Mouse (Mus musculus) cerebellum, adult 9-11 months (tissue): ENCODE results near the gene Nupr1.

Source experiments
- DNase-seq: peaks from one replicate; pipeline ENCODE4 v3.0.0; 2022

Nupr1 gene

GRCm38 (mm10) chr7:126630824-126631518 lies at the start of gene Nupr1:
Gene Nupr1, minus strand, starts transcription at chr7:126630861.
- no peak for DNase-seq

GRCm38 (mm10) chr7:126679683-126680082 lies 49.0 kb upstream of the Nupr1 start:
- no peak for DNase-seq

GRCm38 (mm10) chr7:126678545-126679341 lies 48.1 kb upstream of the Nupr1 start:
- no peak for DNase-seq

GRCm38 (mm10) chr7:126676631-126677220 lies 46.1 kb upstream of the Nupr1 start:
- no peak for DNase-seq

GRCm38 (mm10) chr7:126676207-126676606 lies 45.5 kb upstream of the Nupr1 start, which contains the start of gene Sult1a1:
Gene Sult1a1, minus strand, starts transcription at chr7:126676432.
- no peak for DNase-seq

- no peak for DNase-seq
These were observed 44.4 kb upstream of the Nupr1 start for GRCm38 (mm10) chr7:126675104-126675503.

GRCm38 (mm10) chr7:126672111-126672510 lies 41.5 kb upstream of the Nupr1 start:
- DNase-seq: no peak

GRCm38 (mm10) chr7:126670152-126670551 lies 39.5 kb upstream of the Nupr1 start:
- no peak for DNase-seq

GRCm38 (mm10) chr7:126668452-126668851 lies 37.8 kb upstream of the Nupr1 start:
- DNase-seq: no peak

- DNase-seq: no peak
These were observed 36.9 kb upstream of the Nupr1 start for GRCm38 (mm10) chr7:126667495-126668090.

- DNase-seq: no peak
These were observed 34.6 kb upstream of the Nupr1 start for GRCm38 (mm10) chr7:126665269-126665668.

- DNase-seq: no peak
These were observed 33.0 kb upstream of the Nupr1 start for GRCm38 (mm10) chr7:126663646-126664045.

GRCm38 (mm10) chr7:126659771-126660170 lies 29.1 kb upstream of the Nupr1 start:
- DNase-seq: no peak

- DNase-seq: no peak
These were observed 26.9 kb upstream of the Nupr1 start for GRCm38 (mm10) chr7:126657522-126657921.

GRCm38 (mm10) chr7:126655695-126656094 lies 25.0 kb upstream of the Nupr1 start:
- no peak for DNase-seq

- DNase-seq: no peak
These were observed 23.3 kb upstream of the Nupr1 start for GRCm38 (mm10) chr7:126653991-126654390.

- DNase-seq: no peak
These were observed 20.2 kb upstream of the Nupr1 start for GRCm38 (mm10) chr7:126650852-126651251.

- peak; percentile 93 for DNase-seq
These were observed 18.8 kb upstream of the Nupr1 start, which contains the start of gene Sgf29 for GRCm38 (mm10) chr7:126649231-126650051. Gene Sgf29, plus strand, starts transcription at chr7:126649309.

- peak; percentile 48 for DNase-seq
These were observed 17.8 kb upstream of the Nupr1 start for GRCm38 (mm10) chr7:126648486-126648885.

GRCm38 (mm10) chr7:126645708-126646107 lies 15.0 kb upstream of the Nupr1 start:
- DNase-seq: no peak

- no peak for DNase-seq
These were observed 14.3 kb upstream of the Nupr1 start for GRCm38 (mm10) chr7:126644914-126645313.

- no peak for DNase-seq
These were observed 13.7 kb upstream of the Nupr1 start for GRCm38 (mm10) chr7:126644345-126644744.
